Mouse (Mus musculus) intestine, postnatal 0 days (tissue): ENCODE measurements at regions not wholly inside any gene's neighbourhood (a gene's known extent, or its start where the extent isn't known, plus 50 kb on each side); places are given as distances from the start of the nearest gene placed in this dataset.
"Not testable (repeated sequence)": the region's sequence is repeated elsewhere in the genome, so short reads cannot be mapped to it uniquely, and the experiment has no call there.

ENCODE experiments used
- ATAC-seq: fragments of 200-750 bp; cut with Nextera tagmentation; 2 replicates; pipeline ENCODE4 v1.8.0; 2017; ENCODE audit warnings: mild to moderate bottlenecking, moderate TSS enrichment, moderate library complexity
- H3K27ac ChIP-seq: fragments of 300-500 bp; sonication (generic); 2 replicates; pipeline ENCODE4 v1.5.1; 2014; ENCODE audit warnings: mild to moderate bottlenecking, low read depth, low read length, moderate library complexity
- H3K27me3 ChIP-seq: fragments of 300-500 bp; sonication (generic); replicated peaks from 2 replicates; pipeline ENCODE4 v1.6.1; 2014; ENCODE audit warnings: low read length, mixed read lengths; ENCODE audit not compliant: control insufficient read depth, insufficient read depth
- H3K36me3 ChIP-seq: fragments of 300-500 bp; sonication (generic); 2 replicates; pipeline ENCODE4 v1.6.1; 2014; ENCODE audit warnings: mild to moderate bottlenecking, moderate library complexity; ENCODE audit not compliant: control insufficient read depth, insufficient read depth
- H3K4me1 ChIP-seq: fragments of 300-500 bp; sonication (generic); replicated peaks from 2 replicates; pipeline ENCODE4 v1.6.1; 2014; ENCODE audit warnings: antibody characterized with exemption, low read length, mixed read lengths; ENCODE audit not compliant: control insufficient read depth, insufficient read depth
- H3K4me2 ChIP-seq: fragments of 300-500 bp; sonication (generic); replicated peaks from 2 replicates; pipeline ENCODE4 v1.6.1; 2014; ENCODE audit warnings: low read depth, mild to moderate bottlenecking, moderate library complexity
- H3K4me3 ChIP-seq: fragments of 300-500 bp; sonication (generic); 2 replicates; pipeline ENCODE4 v1.5.1; 2014; ENCODE audit warnings: low read depth, low read length
- H3K9ac ChIP-seq: fragments of 300-500 bp; sonication (generic); 2 replicates; pipeline ENCODE4 v1.6.1; 2014; ENCODE audit warnings: mild to moderate bottlenecking, low read depth, low read length
- H3K9me3 ChIP-seq: fragments of 300-500 bp; sonication (generic); 2 replicates; pipeline ENCODE4 v1.6.1; 2016; ENCODE audit warnings: mixed run types; ENCODE audit not compliant: control insufficient read depth
- CTCF ChIP-seq: sonication (generic); IDR thresholded peaks from 2 replicates; pipeline ENCODE4 v1.5.1; 2016; ENCODE audit warnings: low read depth, mild to moderate bottlenecking, control low read depth, antibody characterized with exemption, moderate library complexity
- WGBS: fragments of 180-500 bp; shearing (Covaris S2); extraction: QIAGEN DNeasy Blood & Tissue Kit; methylation state at CpG from one replicate; pipeline ENCODE4 v1.1.7; 2014; 5-methylcytosine and 5-hydroxymethylcytosine counted together

GRCm38 (mm10) chr10:86566875-86567274 lies 68.2 kb upstream of the Syn3 start:
- H3K4me1 ChIP-seq, H3K27me3 ChIP-seq, H3K4me3 ChIP-seq, H3K36me3 ChIP-seq, H3K27ac ChIP-seq, H3K9ac ChIP-seq, H3K9me3 ChIP-seq, H3K4me2 ChIP-seq, ATAC-seq: not testable (repeated sequence)
- WGBS, result 82% methylated on average over 2 of the region's 2 CpGs

GRCm38 (mm10) chr10:86555843-86556242 lies 57.1 kb upstream of the Syn3 start:
- Histone ChIP-seq H3K9me3 (no peaks in the 10 kb centered on the region), H3K36me3 (no peaks in the 10 kb centered on the region), H3K27me3 (no peaks in the 10 kb centered on the region), H3K4me2 (no peak overlapping the region), H3K4me1 (no peaks in the 10 kb centered on the region), H3K27ac (no peak overlapping the region), H3K9ac (no peak overlapping the region), H3K4me3 (no peak overlapping the region)
- WGBS, result 52% methylated on average over 8 of the region's 8 CpGs
- peak; percentile 52 for TF ChIP-seq CTCF
- no peak for ATAC-seq
